Comparison of ENCODE assay signal across 9 mouse cellular contexts in genomic region chr14:30008733-30009575, GRCm38 (mm10). TPM values are rescaled to one million over a fixed set of nuclear protein-coding genes. Genes with fewer than 3 reads are reported as not detected.
A peak's percentile ranks its signal among the peaks of the same experiment; 100 is the strongest.
DNase-seq lines count a peak whose midpoint lies in the region; ATAC-seq and TF ChIP-seq lines count a peak whose summit lies in the region.
"Had no signal": no experiment of that assay in that cellular context is flagged by ENCODE, and none has a peak within 500 bp of the region (broad histone marks: within the 10 kb centered on the region; RNA-seq: fewer than 3 reads in every experiment).

TSS of gene Il17rb (minus strand) at chr14:30008896.
TSS of gene Chdh (plus strand) at chr14:30009023.

- peak; percentile 67 for ATAC-seq in embryonic facial prominence, embryonic 12.5 days (ENCODE audit: insufficient number of reproducible peaks, insufficient read depth, low FRiP score, low TSS enrichment)
- peak; percentile 42 for ATAC-seq in heart, embryonic 16.5 days (replicated peaks; ENCODE audit: extremely low read depth, insufficient read depth, low FRiP score)
- peak; percentile 86 for ATAC-seq in kidney, postnatal 0 days (replicated peaks; ENCODE audit: low FRiP score, low read depth)
- ATAC-seq in lung, embryonic 15.5 days (ENCODE audit: borderline replicate concordance, extremely low read depth, low FRiP score, low TSS enrichment), result peak; percentile 81
- ATAC-seq in neural tube, embryonic 15.5 days (ENCODE audit: low FRiP score), result peak; percentile 63

- 10% methylated on average over 54 of the region's 54 CpGs for WGBS in embryonic facial prominence, embryonic 12.5 days
- WGBS in heart, embryonic 16.5 days, result 8% methylated on average over 54 of the region's 54 CpGs
- WGBS in kidney, postnatal 0 days, result 9% methylated on average over 53 of the region's 54 CpGs
- WGBS in lung, embryonic 15.5 days, result 7% methylated on average over 53 of the region's 54 CpGs
- 7% methylated on average over 54 of the region's 54 CpGs for WGBS in neural tube, embryonic 15.5 days

- peak within 1 kb of the TSS; percentile 81 for H3K4me2 ChIP-seq in embryonic facial prominence, embryonic 12.5 days (replicated peaks)
- H3K4me2 ChIP-seq in heart, embryonic 16.5 days (ENCODE audit: low read depth, low read length), result peak within 1 kb of the TSS; percentile 90
- H3K4me2 ChIP-seq in kidney, postnatal 0 days (ENCODE audit: low read length), result peak within 1 kb of the TSS; percentile 87
- peak within 1 kb of the TSS; percentile 93 for H3K4me2 ChIP-seq in lung, embryonic 15.5 days
- peak within 1 kb of the TSS; percentile 93 for H3K4me2 ChIP-seq in neural tube, embryonic 15.5 days

- no peaks in the 10 kb centered on the region for H3K9me3 ChIP-seq in embryonic facial prominence, embryonic 12.5 days
- no peaks in the 10 kb centered on the region for H3K9me3 ChIP-seq in heart, embryonic 16.5 days (replicated peaks; ENCODE audit: control insufficient read depth, low read length)
- H3K9me3 ChIP-seq in kidney, postnatal 0 days (replicated peaks; ENCODE audit: low read length), result no peaks in the 10 kb centered on the region
- no peaks in the 10 kb centered on the region for H3K9me3 ChIP-seq in lung, embryonic 15.5 days
- no peaks in the 10 kb centered on the region for H3K9me3 ChIP-seq in neural tube, embryonic 15.5 days (replicated peaks)

- peaks cover 25% of the 10 kb centered on the region for H3K27me3 ChIP-seq in embryonic facial prominence, embryonic 12.5 days
- peaks cover 20% of the 10 kb centered on the region for H3K27me3 ChIP-seq in heart, embryonic 16.5 days (ENCODE audit: control insufficient read depth, insufficient read depth, low read length)
- no peaks in the 10 kb centered on the region for H3K27me3 ChIP-seq in kidney, postnatal 0 days (ENCODE audit: insufficient read depth, low read length)
- no peaks in the 10 kb centered on the region for H3K27me3 ChIP-seq in lung, embryonic 15.5 days
- peaks cover 21% of the 10 kb centered on the region for H3K27me3 ChIP-seq in neural tube, embryonic 15.5 days (replicated peaks)

- DNase-seq in CD4-positive helper T cell, adult 2 months (ENCODE audit: low read depth, low spot score), result peak; percentile 44
- DNase-seq in adrenal gland, postnatal 10 days, result peak; percentile 83
- DNase-seq in kidney, postnatal 0 days (ENCODE audit: low spot score), result peak; percentile 48
- DNase-seq in urinary bladder, postnatal 36 days (ENCODE audit: low spot score in 2 of 2), result peak; percentile 46 to 65

- H3K4me3 ChIP-seq in embryonic facial prominence, embryonic 12.5 days, result peak within 1 kb of the TSS; percentile 38
- H3K4me3 ChIP-seq in heart, embryonic 16.5 days (ENCODE audit: low read length), result peak within 1 kb of the TSS; percentile 57
- H3K4me3 ChIP-seq in kidney, postnatal 0 days (replicated peaks; ENCODE audit: low read depth, low read length), result peak within 1 kb of the TSS; percentile 46
- peak within 1 kb of the TSS; percentile 44 for H3K4me3 ChIP-seq in lung, embryonic 15.5 days
- H3K4me3 ChIP-seq in neural tube, embryonic 15.5 days (replicated peaks), result peak within 1 kb of the TSS; percentile 42

- H3K4me1 ChIP-seq in embryonic facial prominence, embryonic 12.5 days, result 0 out of 2 replicates have a peak, but pooled peaks cover 5% of the 10 kb centered on the region
- H3K4me1 ChIP-seq in heart, embryonic 16.5 days (ENCODE audit: control insufficient read depth, insufficient read depth, low read length), result peaks cover 10% of the 10 kb centered on the region
- peaks cover 12% of the 10 kb centered on the region; the same call in 1 of the 2 replicates for H3K4me1 ChIP-seq in kidney, postnatal 0 days (replicated peaks; ENCODE audit: insufficient read depth, low read length)
- peaks cover 24% of the 10 kb centered on the region for H3K4me1 ChIP-seq in lung, embryonic 15.5 days
- H3K4me1 ChIP-seq in neural tube, embryonic 15.5 days, result peaks cover 16% of the 10 kb centered on the region

- no peaks in the 10 kb centered on the region for H3K36me3 ChIP-seq in embryonic facial prominence, embryonic 12.5 days
- H3K36me3 ChIP-seq in heart, embryonic 16.5 days (ENCODE audit: control insufficient read depth, insufficient read depth), result no peaks in the 10 kb centered on the region
- no peaks in the 10 kb centered on the region for H3K36me3 ChIP-seq in kidney, postnatal 0 days (ENCODE audit: insufficient read depth, low read length)
- no peaks in the 10 kb centered on the region for H3K36me3 ChIP-seq in lung, embryonic 15.5 days
- no peaks in the 10 kb centered on the region for H3K36me3 ChIP-seq in neural tube, embryonic 15.5 days

- TF ChIP-seq CTCF in kidney, postnatal 0 days (IDR thresholded peaks at IDR 0.05; ENCODE audit: low read depth), result no peak

- no peak within 1 kb of the TSS for H3K27ac ChIP-seq in embryonic facial prominence, embryonic 12.5 days
- H3K27ac ChIP-seq in heart, embryonic 16.5 days (ENCODE audit: low read length), result peak within 1 kb of the TSS; percentile 1; the same call in 1 of the 2 replicates
- H3K27ac ChIP-seq in kidney, postnatal 0 days, result peak within 1 kb of the TSS; percentile 85
- H3K27ac ChIP-seq in lung, embryonic 15.5 days, result 0 out of 2 replicates have a peak within 1 kb of the TSS, but pooled peaks have one; percentile 34
- H3K27ac ChIP-seq in neural tube, embryonic 15.5 days (replicated peaks), result no peak within 1 kb of the TSS

- peak within 1 kb of the TSS; percentile 28 for H3K9ac ChIP-seq in embryonic facial prominence, embryonic 12.5 days
- peak within 1 kb of the TSS; percentile 67 for H3K9ac ChIP-seq in heart, embryonic 16.5 days (ENCODE audit: low read length)
- H3K9ac ChIP-seq in kidney, postnatal 0 days (ENCODE audit: low read depth, low read length), result peak within 1 kb of the TSS; percentile 58
- peak within 1 kb of the TSS; percentile 42; the same call in 1 of the 2 replicates for H3K9ac ChIP-seq in lung, embryonic 15.5 days
- H3K9ac ChIP-seq in neural tube, embryonic 15.5 days (replicated peaks), result peak within 1 kb of the TSS; percentile 43

RNA-seq across cellular contexts. Expression of gene Il17rb, which starts in this region (rescaled TPM):
- 1 to 10 TPM; 2.1 to 3.0 TPM for total RNA-seq in adrenal gland, postnatal 10 days (2021)
- polyA plus RNA-seq in embryonic facial prominence, embryonic 12.5 days (2016; fragmentation: Nextera tagmentation; extraction: Ambion mirVana), result 0.63 and 0.75 TPM in 2 replicates
- polyA plus RNA-seq in heart, embryonic 16.5 days (2015; fragmentation: Nextera tagmentation; extraction: Ambion mirVana), result 2.2 and 4.5 TPM in 2 replicates
- polyA plus RNA-seq in kidney, postnatal 0 days (2015; fragmentation: Nextera tagmentation; extraction: Ambion mirVana), result 1.9 and 2.1 TPM in 2 replicates
- 1.1 and 1.7 TPM in 2 replicates for polyA plus RNA-seq in lung, embryonic 15.5 days (2015; fragmentation: Nextera tagmentation; extraction: Ambion mirVana)
- polyA plus RNA-seq in neural tube, embryonic 15.5 days (2015; fragmentation: Nextera tagmentation; extraction: Ambion mirVana), result 0.96 and 4.2 TPM in 2 replicates
- total RNA-seq: neutrophil, adult 5-6 weeks had no signal

RNA-seq across cellular contexts. Expression of gene Chdh, which starts in this region (rescaled TPM):
- 10 to 100 TPM; 16.1 to 26.4 TPM for total RNA-seq in adrenal gland, postnatal 10 days (2021)
- 0.06 and 0.10 TPM in 2 replicates for polyA plus RNA-seq in embryonic facial prominence, embryonic 12.5 days (2016; fragmentation: Nextera tagmentation; extraction: Ambion mirVana)
- 0.75 and 1.5 TPM in 2 replicates for polyA plus RNA-seq in heart, embryonic 16.5 days (2015; fragmentation: Nextera tagmentation; extraction: Ambion mirVana)
- 4.1 and 4.3 TPM in 2 replicates for polyA plus RNA-seq in kidney, postnatal 0 days (2015; fragmentation: Nextera tagmentation; extraction: Ambion mirVana)
- 1.0 and 1.6 TPM in 2 replicates for polyA plus RNA-seq in lung, embryonic 15.5 days (2015; fragmentation: Nextera tagmentation; extraction: Ambion mirVana)
- 0.52 and 1.7 TPM in 2 replicates for polyA plus RNA-seq in neural tube, embryonic 15.5 days (2015; fragmentation: Nextera tagmentation; extraction: Ambion mirVana)

Comparison
In these comparisons a context has a peak if more than half of its experiments do, and no peak if none do; other contexts are left out.
1. Peak in ATAC-seq, H3K4me3 ChIP-seq, H3K9ac ChIP-seq and H3K4me2 ChIP-seq in embryonic facial prominence, embryonic 12.5 days; RNA of the genes that start here not detected or under 1 TPM.
2. H3K27ac ChIP-seq: peak in heart, embryonic 16.5 days (single experiment), kidney, postnatal 0 days (single experiment) and lung, embryonic 15.5 days (single experiment); none in embryonic facial prominence, embryonic 12.5 days (single experiment) and neural tube, embryonic 15.5 days (single experiment).
3. Peak in every context shown above with its lines, with median percentiles within 50 percentile points of each other: DNase-seq, ATAC-seq, H3K4me2 ChIP-seq, H3K4me3 ChIP-seq and H3K9ac ChIP-seq.